Mouse (Mus musculus): ENCODE measurements around the gene Fkbpl. TPM values are rescaled to one million over a fixed set of nuclear protein-coding genes. Genes with fewer than 3 reads are reported as not detected.

Fkbpl gene
- polyA plus RNA-seq, 1 experiment from 2014 or later: 16.1 TPM

GRCm38 (mm10) chr17:34611050-34611449 is 33.5 kb upstream of the Fkbpl start:
- H3K36me3 ChIP-seq: peaks cover 31% of the 10 kb centered on the region
- 94% methylated on average over 8 of the region's 8 CpGs for WGBS
- H3K27me3 ChIP-seq: no peaks in the 10 kb centered on the region
- peaks cover 31% of the 10 kb centered on the region for H3K4me1 ChIP-seq (replicated peaks)
- no peak overlapping the region for H3K9ac ChIP-seq
- no peak overlapping the region for H3K27ac ChIP-seq (replicated peaks)
- no peaks in the 10 kb centered on the region for H3K9me3 ChIP-seq
- H3K4me3 ChIP-seq: no peak overlapping the region
- no peak overlapping the region for H3K4me2 ChIP-seq
- ATAC-seq (ENCODE audit: low FRiP score, low read depth): no peak

- H3K4me1 ChIP-seq (replicated peaks): peaks cover 12% of the 10 kb centered on the region
- H3K9me3 ChIP-seq: no peaks in the 10 kb centered on the region
- no peak for ATAC-seq (ENCODE audit: low FRiP score, low read depth)
- H3K27ac ChIP-seq (replicated peaks): no peak overlapping the region
- peaks cover 31% of the 10 kb centered on the region for H3K36me3 ChIP-seq
- H3K9ac ChIP-seq: no peak overlapping the region
- H3K4me3 ChIP-seq: no peak overlapping the region
- no peak overlapping the region for H3K4me2 ChIP-seq
- no peaks in the 10 kb centered on the region for H3K27me3 ChIP-seq
- WGBS: 90% methylated on average over 11 of the region's 11 CpGs
These were observed 31.4 kb upstream of the Fkbpl start for GRCm38 (mm10) chr17:34613054-34613645.

GRCm38 (mm10) chr17:34613830-34614229 is 30.7 kb upstream of the Fkbpl start:
- Histone ChIP-seq H3K27me3 (no peaks in the 10 kb centered on the region), H3K27ac (replicated peaks) (no peak overlapping the region), H3K4me1 (replicated peaks) (peaks cover 5% of the 10 kb centered on the region), H3K4me2 (no peak overlapping the region), H3K9ac (no peak overlapping the region), H3K9me3 (no peaks in the 10 kb centered on the region), H3K36me3 (peaks cover 31% of the 10 kb centered on the region), H3K4me3 (no peak overlapping the region)
- no peak for ATAC-seq (ENCODE audit: low FRiP score, low read depth)
- 87% methylated on average over 10 of the region's 10 CpGs for WGBS

GRCm38 (mm10) chr17:34615871-34616270 is 28.7 kb upstream of the Fkbpl start, which contains the start of gene Egfl8:
Gene Egfl8, minus strand, starts transcription at chr17:34615971.
- H3K4me2 ChIP-seq: no peak within 1 kb of the TSS
- H3K4me1 ChIP-seq (replicated peaks): no peaks in the 10 kb centered on the region
- peaks cover 29% of the 10 kb centered on the region for H3K36me3 ChIP-seq
- H3K27me3 ChIP-seq: no peaks in the 10 kb centered on the region
- H3K9ac ChIP-seq: no peak within 1 kb of the TSS
- H3K27ac ChIP-seq (replicated peaks): peak within 1 kb of the TSS; percentile 22; the same call in 1 of the 2 replicates
- no peak for ATAC-seq (ENCODE audit: low FRiP score, low read depth)
- 49% methylated on average over 6 of the region's 6 CpGs for WGBS
- no peak within 1 kb of the TSS for H3K4me3 ChIP-seq
- no peaks in the 10 kb centered on the region for H3K9me3 ChIP-seq

GRCm38 (mm10) chr17:34618999-34619398 is 25.6 kb upstream of the Fkbpl start:
- Histone ChIP-seq H3K27ac (replicated peaks) (no peak overlapping the region), H3K4me2 (no peak overlapping the region), H3K9me3 (no peaks in the 10 kb centered on the region), H3K36me3 (peaks cover 22% of the 10 kb centered on the region), H3K9ac (no peak overlapping the region), H3K27me3 (no peaks in the 10 kb centered on the region), H3K4me3 (no peak overlapping the region), H3K4me1 (replicated peaks) (no peaks in the 10 kb centered on the region)
- ATAC-seq (ENCODE audit: low FRiP score, low read depth): no peak
- 11% methylated on average over 6 of the region's 6 CpGs for WGBS

GRCm38 (mm10) chr17:34621006-34621405 is 23.6 kb upstream of the Fkbpl start:
- Histone ChIP-seq H3K4me3 (no peak overlapping the region), H3K4me1 (replicated peaks) (peaks cover 8% of the 10 kb centered on the region), H3K27me3 (no peaks in the 10 kb centered on the region), H3K9me3 (no peaks in the 10 kb centered on the region), H3K9ac (no peak overlapping the region), H3K4me2 (no peak overlapping the region), H3K36me3 (peaks cover 21% of the 10 kb centered on the region), H3K27ac (replicated peaks) (no peak overlapping the region)
- WGBS: 90% methylated on average over 8 of the region's 8 CpGs
- ATAC-seq (ENCODE audit: low FRiP score, low read depth): no peak

GRCm38 (mm10) chr17:34623161-34623560 is 21.4 kb upstream of the Fkbpl start:
- Histone ChIP-seq H3K4me3 (no peak overlapping the region), H3K36me3 (peaks cover 21% of the 10 kb centered on the region), H3K27ac (replicated peaks) (no peak overlapping the region), H3K4me2 (no peak overlapping the region), H3K9me3 (no peaks in the 10 kb centered on the region), H3K4me1 (replicated peaks) (peaks cover 23% of the 10 kb centered on the region), H3K9ac (no peak overlapping the region), H3K27me3 (no peaks in the 10 kb centered on the region)
- WGBS: 83% methylated on average over 9 of the region's 9 CpGs
- ATAC-seq (ENCODE audit: low FRiP score, low read depth): no peak

GRCm38 (mm10) chr17:34624981-34625380 is 19.6 kb upstream of the Fkbpl start:
- no peaks in the 10 kb centered on the region for H3K9me3 ChIP-seq
- H3K4me3 ChIP-seq: no peak overlapping the region
- ATAC-seq (ENCODE audit: low FRiP score, low read depth): no peak
- no peak overlapping the region for H3K9ac ChIP-seq
- H3K27ac ChIP-seq (replicated peaks): no peak overlapping the region
- WGBS: 93% methylated on average over 3 of the region's 3 CpGs
- H3K36me3 ChIP-seq: peaks cover 21% of the 10 kb centered on the region
- peaks cover 41% of the 10 kb centered on the region for H3K4me1 ChIP-seq (replicated peaks)
- no peaks in the 10 kb centered on the region for H3K27me3 ChIP-seq
- no peak overlapping the region for H3K4me2 ChIP-seq

- peaks cover 21% of the 10 kb centered on the region for H3K36me3 ChIP-seq
- H3K4me3 ChIP-seq: peak overlapping the region; percentile 85
- peak overlapping the region; percentile 70 for H3K9ac ChIP-seq
- H3K27me3 ChIP-seq: 0 out of 2 replicates have a peak, but pooled peaks cover under 1% of the 10 kb centered on the region
- H3K27ac ChIP-seq (replicated peaks): peak overlapping the region; percentile 94
- H3K4me1 ChIP-seq (replicated peaks): peaks cover 53% of the 10 kb centered on the region
- WGBS: 50% methylated on average over 16 of the region's 16 CpGs
- no peak for ATAC-seq (ENCODE audit: low FRiP score, low read depth)
- peak overlapping the region; percentile 96 for H3K4me2 ChIP-seq
- H3K9me3 ChIP-seq: no peaks in the 10 kb centered on the region
These were observed 18.3 kb upstream of the Fkbpl start for GRCm38 (mm10) chr17:34626062-34626772.

GRCm38 (mm10) chr17:34626773-34627092 is 17.8 kb upstream of the Fkbpl start:
- ATAC-seq (ENCODE audit: low FRiP score, low read depth): peak; percentile 24
- H3K36me3 ChIP-seq: peaks cover 17% of the 10 kb centered on the region
- peak overlapping the region; percentile 94 for H3K27ac ChIP-seq (replicated peaks)
- H3K4me2 ChIP-seq: peak overlapping the region; percentile 96
- under 1% methylated on average over 18 of the region's 18 CpGs for WGBS
- H3K27me3 ChIP-seq: peaks cover 5% of the 10 kb centered on the region
- peak overlapping the region; percentile 70 for H3K9ac ChIP-seq
- H3K4me1 ChIP-seq (replicated peaks): peaks cover 58% of the 10 kb centered on the region
- peak overlapping the region; percentile 85 for H3K4me3 ChIP-seq
- no peaks in the 10 kb centered on the region for H3K9me3 ChIP-seq

GRCm38 (mm10) chr17:34627093-34627942 is 17.2 kb upstream of the Fkbpl start:
- Histone ChIP-seq H3K27ac (replicated peaks) (peak overlapping the region; percentile 94), H3K4me1 (replicated peaks) (peaks cover 64% of the 10 kb centered on the region), H3K9me3 (no peaks in the 10 kb centered on the region), H3K36me3 (peaks cover 13% of the 10 kb centered on the region; the same call in 1 of the 2 replicates), H3K9ac (peak overlapping the region; percentile 70), H3K4me3 (peak overlapping the region; percentile 85), H3K27me3 (peaks cover 7% of the 10 kb centered on the region), H3K4me2 (peak overlapping the region; percentile 96)
- ATAC-seq (ENCODE audit: low FRiP score, low read depth): peak; percentile 81
- WGBS: under 1% methylated on average over 42 of the region's 45 CpGs

All from hindbrain, embryonic 15.5 days (tissue).